Mouse (Mus musculus): ENCODE data around the gene Zeb2. TPM values are rescaled to one million over a fixed set of nuclear protein-coding genes. Genes with fewer than 3 reads are reported as not detected.

The Zeb2 gene
- polyA plus RNA-seq, 1 experiment from 2014 or later, result 49.0 TPM

DNA sequence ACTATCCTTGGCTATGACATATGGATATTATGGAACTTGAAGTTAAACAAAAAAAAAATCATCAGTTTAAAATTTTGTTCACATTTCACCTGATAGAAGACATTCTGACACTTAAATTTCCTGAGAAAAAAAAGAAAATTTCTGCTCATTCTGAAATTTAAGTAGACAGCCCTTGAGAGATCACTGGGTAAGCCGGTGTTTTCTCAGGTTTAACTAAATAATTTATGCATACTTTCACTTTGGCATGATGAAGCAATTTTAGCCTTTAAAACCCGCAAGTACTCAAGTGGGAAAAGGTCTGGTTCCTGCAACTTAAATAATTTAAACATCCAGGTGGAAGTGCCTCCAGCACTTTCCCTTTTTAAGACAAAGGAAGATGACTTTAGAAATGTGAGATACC, 65.9 kb downstream of the Zeb2 start:
- no peak for ATAC-seq (ENCODE audit: low read depth)
- Histone ChIP-seq H3K4me1 (ENCODE audit: control insufficient read depth, insufficient read depth, low read length) (peaks cover 25% of the 10 kb centered on the region; the same call in 1 of the 2 replicates), H3K4me2 (ENCODE audit: low read depth, low read length) (no peak overlapping the region), H3K27ac (replicated peaks; ENCODE audit: low read depth, low read length) (no peak overlapping the region), H3K9ac (ENCODE audit: low read depth, low read length) (no peak overlapping the region), H3K27me3 (replicated peaks; ENCODE audit: control insufficient read depth, insufficient read depth, low read length) (no peaks in the 10 kb centered on the region), H3K36me3 (ENCODE audit: control insufficient read depth, insufficient read depth, low read length) (no peaks in the 10 kb centered on the region), H3K4me3 (ENCODE audit: low read depth, low read length) (no peak overlapping the region), H3K9me3 (ENCODE audit: control insufficient read depth, low read length) (no peaks in the 10 kb centered on the region)
- no peak for DNase-seq (ENCODE audit: low spot score)
- 31% methylated on average over 2 of the region's 2 CpGs for whole genome bisulfite sequencing

DNA sequence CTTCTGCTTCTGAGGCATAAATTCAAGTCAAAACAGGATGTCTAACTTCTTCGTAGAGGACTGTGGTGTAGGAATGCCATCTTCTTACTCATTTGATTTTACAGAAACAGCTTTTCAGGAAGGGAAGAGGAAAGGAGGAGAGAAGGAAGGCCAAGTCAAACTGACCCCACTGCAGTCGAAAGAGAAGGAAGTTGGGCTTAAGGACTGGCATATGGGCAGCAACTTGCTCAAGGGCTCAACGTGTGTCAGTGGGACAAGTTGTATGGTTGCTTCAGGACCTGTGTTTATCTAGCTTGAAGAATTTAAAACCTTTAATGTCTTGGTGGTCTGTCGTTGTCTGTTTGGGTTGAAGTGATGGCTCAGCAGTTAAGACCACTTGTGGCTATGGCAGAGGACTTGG, 67.3 kb downstream of the Zeb2 start:
- 77% methylated on average over 4 of the region's 4 CpGs for WGBS
- Histone ChIP-seq H3K4me3 (ENCODE audit: low read depth, low read length) (no peak overlapping the region), H3K27me3 (replicated peaks; ENCODE audit: control insufficient read depth, insufficient read depth, low read length) (no peaks in the 10 kb centered on the region), H3K4me1 (ENCODE audit: control insufficient read depth, insufficient read depth, low read length) (peaks cover 35% of the 10 kb centered on the region), H3K4me2 (ENCODE audit: low read depth, low read length) (no peak overlapping the region), H3K9me3 (ENCODE audit: control insufficient read depth, low read length) (no peaks in the 10 kb centered on the region), H3K36me3 (ENCODE audit: control insufficient read depth, insufficient read depth, low read length) (0 out of 2 replicates have a peak, but pooled peaks cover 3% of the 10 kb centered on the region), H3K9ac (ENCODE audit: low read depth, low read length) (no peak overlapping the region), H3K27ac (replicated peaks; ENCODE audit: low read depth, low read length) (no peak overlapping the region)
- ATAC-seq (ENCODE audit: low read depth), result no peak
- no peak for DNase-seq (ENCODE audit: low spot score)

DNA sequence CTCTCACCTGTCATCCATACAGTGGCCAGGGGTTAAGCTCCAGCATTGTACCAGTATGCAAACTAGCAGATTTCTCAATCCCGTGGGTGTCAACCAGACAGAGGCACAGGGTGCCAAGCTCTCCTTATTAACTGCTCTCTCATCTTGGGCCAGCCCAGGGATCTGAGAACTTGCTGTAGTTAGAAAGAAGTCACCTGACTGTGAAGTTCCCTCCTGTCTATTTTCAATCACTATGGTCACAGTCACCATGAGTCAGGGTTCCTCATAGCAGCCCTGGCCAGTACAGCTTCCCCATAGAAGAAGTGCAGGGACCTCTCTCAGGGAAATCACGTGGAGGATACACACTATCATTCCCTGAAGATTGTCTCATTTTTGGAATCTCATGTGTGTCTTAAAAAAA, 67.9 kb downstream of the Zeb2 start:
- ATAC-seq (ENCODE audit: low read depth) (no peak), DNase-seq (ENCODE audit: low spot score) (no peak)
- Histone ChIP-seq H3K4me3 (ENCODE audit: low read depth, low read length) (no peak overlapping the region), H3K36me3 (ENCODE audit: control insufficient read depth, insufficient read depth, low read length) (0 out of 2 replicates have a peak, but pooled peaks cover 3% of the 10 kb centered on the region), H3K4me2 (ENCODE audit: low read depth, low read length) (no peak overlapping the region), H3K9ac (ENCODE audit: low read depth, low read length) (no peak overlapping the region), H3K27ac (replicated peaks; ENCODE audit: low read depth, low read length) (no peak overlapping the region), H3K27me3 (replicated peaks; ENCODE audit: control insufficient read depth, insufficient read depth, low read length) (no peaks in the 10 kb centered on the region), H3K9me3 (ENCODE audit: control insufficient read depth, low read length) (no peaks in the 10 kb centered on the region), H3K4me1 (ENCODE audit: control insufficient read depth, insufficient read depth, low read length) (peaks cover 40% of the 10 kb centered on the region)
- WGBS, result 60% methylated on average over 2 of the region's 2 CpGs

DNA sequence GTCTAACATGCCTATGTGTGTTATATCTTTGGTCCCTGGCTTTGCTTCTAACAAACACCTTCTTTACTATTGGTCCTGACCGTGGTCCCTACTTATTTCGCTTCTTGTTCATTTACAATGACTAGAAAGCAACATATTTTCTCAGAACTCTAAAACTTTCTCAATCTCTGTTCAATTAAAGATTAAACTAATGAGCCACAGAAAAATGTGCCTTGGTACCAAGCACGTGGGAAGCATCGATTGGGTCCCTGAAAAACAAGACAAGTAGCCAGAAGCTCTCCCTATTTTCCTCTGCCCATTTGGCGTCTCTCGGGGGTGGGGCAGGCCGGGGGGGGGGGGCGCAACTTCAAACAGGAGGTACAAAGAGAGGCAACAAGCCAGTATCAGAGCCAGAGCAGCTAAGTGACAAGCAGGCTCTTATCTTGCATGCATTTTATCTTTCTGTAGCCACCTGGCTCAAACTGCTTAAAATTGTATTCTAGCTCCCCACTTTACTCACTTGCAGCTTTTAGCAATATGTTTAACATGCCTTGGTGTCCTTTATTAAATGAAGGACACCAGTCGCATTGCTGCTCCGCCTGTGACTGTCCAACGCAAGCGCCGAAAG, 76.4 kb downstream of the Zeb2 start:
- no peaks in the 10 kb centered on the region for H3K36me3 ChIP-seq (ENCODE audit: control insufficient read depth, insufficient read depth, low read length)
- DNase-seq (ENCODE audit: low spot score) (no peak), ATAC-seq (ENCODE audit: low read depth) (no peak)
- WGBS, result 76% methylated on average over 13 of the region's 13 CpGs
- H3K9ac ChIP-seq (ENCODE audit: low read depth, low read length), result no peak overlapping the region
- H3K27ac ChIP-seq (replicated peaks; ENCODE audit: low read depth, low read length), result no peak overlapping the region
- H3K27me3 ChIP-seq (replicated peaks; ENCODE audit: control insufficient read depth, insufficient read depth, low read length), result no peaks in the 10 kb centered on the region
- no peaks in the 10 kb centered on the region for H3K9me3 ChIP-seq (ENCODE audit: control insufficient read depth, low read length)
- no peak overlapping the region for H3K4me2 ChIP-seq (ENCODE audit: low read depth, low read length)
- H3K4me3 ChIP-seq (ENCODE audit: low read depth, low read length), result no peak overlapping the region
- peaks cover 24% of the 10 kb centered on the region for H3K4me1 ChIP-seq (ENCODE audit: control insufficient read depth, insufficient read depth, low read length)

DNA sequence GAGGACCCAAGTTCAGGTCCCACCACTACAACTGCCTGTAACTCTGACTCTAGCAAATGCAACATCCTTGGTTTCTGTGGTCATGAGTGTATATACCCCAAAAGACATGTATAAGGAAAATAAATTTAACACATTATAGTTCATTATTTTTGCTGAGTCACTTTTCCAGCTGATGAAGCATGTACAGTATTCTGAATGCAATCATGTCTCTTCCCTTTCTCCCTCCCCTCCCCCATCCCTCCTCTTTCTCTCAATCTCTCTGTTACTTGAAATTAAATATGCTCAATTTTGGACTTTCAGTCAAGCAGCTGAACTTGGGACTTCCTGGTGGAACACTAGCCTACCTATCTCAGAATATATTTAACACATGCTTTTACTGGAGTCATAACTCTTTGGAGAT, 77.7 kb downstream of the Zeb2 start:
- ATAC-seq (ENCODE audit: low read depth) (no peak), DNase-seq (ENCODE audit: low spot score) (no peak)
- H3K9ac ChIP-seq (ENCODE audit: low read depth, low read length), result no peak overlapping the region
- no peak overlapping the region for H3K4me2 ChIP-seq (ENCODE audit: low read depth, low read length)
- no peak overlapping the region for H3K27ac ChIP-seq (replicated peaks; ENCODE audit: low read depth, low read length)
- no peaks in the 10 kb centered on the region for H3K36me3 ChIP-seq (ENCODE audit: control insufficient read depth, insufficient read depth, low read length)
- no peaks in the 10 kb centered on the region for H3K27me3 ChIP-seq (replicated peaks; ENCODE audit: control insufficient read depth, insufficient read depth, low read length)
- H3K4me1 ChIP-seq (ENCODE audit: control insufficient read depth, insufficient read depth, low read length), result peaks cover 13% of the 10 kb centered on the region
- no peaks in the 10 kb centered on the region for H3K9me3 ChIP-seq (ENCODE audit: control insufficient read depth, low read length)
- H3K4me3 ChIP-seq (ENCODE audit: low read depth, low read length), result no peak overlapping the region

DNA sequence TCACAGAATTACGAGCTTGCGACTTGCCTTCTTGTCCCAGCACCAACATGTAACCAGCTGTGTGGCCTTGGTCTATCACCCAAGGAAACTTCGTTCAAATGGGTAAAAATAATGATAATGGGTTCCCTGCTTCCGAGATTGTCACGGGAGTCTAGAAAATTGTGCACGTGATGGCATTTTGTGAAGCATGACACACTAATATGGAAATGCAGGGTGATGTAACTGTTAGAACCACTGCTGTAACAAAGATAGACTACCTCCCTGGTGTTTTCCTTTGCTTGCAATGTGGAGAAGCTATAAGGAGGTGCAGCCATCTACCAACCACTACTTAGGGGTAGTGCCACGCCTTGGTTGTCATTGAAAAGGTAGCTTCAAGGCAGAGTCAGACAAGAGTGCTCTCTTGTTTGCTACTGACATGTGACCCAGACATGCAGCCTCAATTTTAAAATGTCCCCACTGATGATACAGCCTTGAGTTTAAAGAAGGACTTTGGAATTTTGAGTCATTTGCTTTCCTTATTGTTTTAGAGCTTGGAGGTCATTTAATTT, 89.0 kb downstream of the Zeb2 start:
- no peak overlapping the region for H3K9ac ChIP-seq (ENCODE audit: low read depth, low read length)
- peaks cover 3% of the 10 kb centered on the region; the same call in 1 of the 2 replicates for H3K4me1 ChIP-seq (ENCODE audit: control insufficient read depth, insufficient read depth, low read length)
- DNase-seq (ENCODE audit: low spot score), result no peak
- no peak overlapping the region for H3K4me3 ChIP-seq (ENCODE audit: low read depth, low read length)
- H3K36me3 ChIP-seq (ENCODE audit: control insufficient read depth, insufficient read depth, low read length), result no peaks in the 10 kb centered on the region
- H3K4me2 ChIP-seq (ENCODE audit: low read depth, low read length), result no peak overlapping the region
- H3K27me3 ChIP-seq (replicated peaks; ENCODE audit: control insufficient read depth, insufficient read depth, low read length), result no peaks in the 10 kb centered on the region
- H3K27ac ChIP-seq (replicated peaks; ENCODE audit: low read depth, low read length), result no peak overlapping the region
- ATAC-seq (ENCODE audit: low read depth), result no peak
- H3K9me3 ChIP-seq (ENCODE audit: control insufficient read depth, low read length), result no peaks in the 10 kb centered on the region
- 78% methylated on average over 7 of the region's 7 CpGs for WGBS

DNA sequence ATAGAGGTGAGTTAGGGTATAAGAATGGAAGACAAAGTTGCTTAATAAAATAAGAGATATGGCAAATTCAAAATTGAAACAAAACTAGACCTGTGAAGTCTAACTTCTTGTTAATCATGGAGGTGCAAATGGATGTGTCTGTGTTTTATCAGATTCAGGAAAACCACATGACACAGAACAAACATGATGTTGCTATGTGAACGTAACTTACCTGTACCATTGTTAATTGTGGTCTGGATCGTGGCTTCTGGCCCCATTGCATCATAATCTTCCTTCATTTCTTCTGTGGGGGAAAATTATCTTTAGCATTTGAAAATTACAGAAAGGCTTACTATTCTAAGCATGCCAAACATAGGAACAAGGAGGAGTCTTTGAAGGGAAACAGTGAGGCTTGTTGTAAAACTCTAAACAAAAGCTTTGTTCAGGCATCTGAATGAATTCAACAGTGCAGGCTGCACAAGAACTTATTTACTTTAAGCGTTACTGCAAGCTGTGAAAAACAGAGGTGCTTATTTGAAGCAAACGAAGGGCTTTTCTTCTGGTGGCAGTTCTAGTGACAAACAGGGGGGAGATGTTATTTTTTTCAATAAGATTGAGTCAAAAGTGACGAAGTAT, 99.9 kb downstream of the Zeb2 start:
- ATAC-seq (ENCODE audit: low read depth) (no peak), DNase-seq (ENCODE audit: low spot score) (no peak)
- H3K4me2 ChIP-seq (ENCODE audit: low read depth, low read length), result no peak overlapping the region
- 73% methylated on average over 5 of the region's 5 CpGs for WGBS
- H3K36me3 ChIP-seq (ENCODE audit: control insufficient read depth, insufficient read depth, low read length), result peaks cover 34% of the 10 kb centered on the region
- no peak overlapping the region for H3K9ac ChIP-seq (ENCODE audit: low read depth, low read length)
- H3K4me1 ChIP-seq (ENCODE audit: control insufficient read depth, insufficient read depth, low read length), result no peaks in the 10 kb centered on the region
- no peaks in the 10 kb centered on the region for H3K9me3 ChIP-seq (ENCODE audit: control insufficient read depth, low read length)
- H3K27me3 ChIP-seq (replicated peaks; ENCODE audit: control insufficient read depth, insufficient read depth, low read length), result no peaks in the 10 kb centered on the region
- H3K4me3 ChIP-seq (ENCODE audit: low read depth, low read length), result no peak overlapping the region
- H3K27ac ChIP-seq (replicated peaks; ENCODE audit: low read depth, low read length), result no peak overlapping the region

DNA sequence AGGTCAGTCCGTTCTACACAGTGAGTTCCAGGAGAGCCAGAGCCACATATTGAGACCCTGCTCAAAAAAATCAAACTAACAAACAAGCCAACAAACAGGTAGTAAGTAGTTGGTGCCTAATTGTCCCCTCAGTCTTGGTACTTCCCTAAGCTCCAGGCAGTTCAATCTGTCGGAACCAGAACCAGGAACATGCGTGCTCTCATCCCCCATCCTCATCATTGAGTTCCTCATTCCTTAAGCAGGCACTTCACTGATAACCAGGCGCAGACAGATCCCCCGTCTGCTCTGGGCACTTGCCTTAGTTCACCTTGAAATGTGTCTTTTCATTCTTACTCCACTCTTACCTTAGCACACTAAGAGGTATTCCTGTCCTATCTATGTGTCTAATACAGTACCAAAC, 103.9 kb downstream of the Zeb2 start:
- ATAC-seq (ENCODE audit: low read depth), result no peak
- Histone ChIP-seq H3K36me3 (ENCODE audit: control insufficient read depth, insufficient read depth, low read length) (peaks cover 25% of the 10 kb centered on the region), H3K9ac (ENCODE audit: low read depth, low read length) (no peak overlapping the region), H3K4me2 (ENCODE audit: low read depth, low read length) (no peak overlapping the region), H3K4me3 (ENCODE audit: low read depth, low read length) (no peak overlapping the region), H3K27ac (replicated peaks; ENCODE audit: low read depth, low read length) (no peak overlapping the region), H3K9me3 (ENCODE audit: control insufficient read depth, low read length) (no peaks in the 10 kb centered on the region), H3K4me1 (ENCODE audit: control insufficient read depth, insufficient read depth, low read length) (no peaks in the 10 kb centered on the region), H3K27me3 (replicated peaks; ENCODE audit: control insufficient read depth, insufficient read depth, low read length) (no peaks in the 10 kb centered on the region)
- WGBS, result 95% methylated on average over 5 of the region's 5 CpGs
- DNase-seq (ENCODE audit: low spot score), result no peak

DNA sequence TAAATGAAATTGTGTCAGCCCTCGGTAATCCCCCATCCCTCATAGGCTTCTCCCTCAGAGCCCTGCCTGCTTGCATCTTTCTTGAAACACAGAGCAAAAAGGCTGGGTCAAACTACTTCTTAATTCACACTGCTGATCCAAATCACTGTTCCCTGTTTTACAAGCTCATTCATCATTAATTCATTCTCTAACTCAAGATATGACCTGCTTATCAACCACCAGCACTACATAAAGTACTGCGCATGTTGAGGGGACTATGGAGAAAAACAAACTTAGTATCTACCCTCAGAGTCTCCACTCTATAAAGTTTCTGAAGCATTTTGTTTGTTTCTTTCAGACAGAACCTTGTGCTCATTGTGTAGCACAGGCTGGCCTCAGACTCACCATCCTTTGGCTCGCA, 104.5 kb downstream of the Zeb2 start:
- no peaks in the 10 kb centered on the region for H3K27me3 ChIP-seq (replicated peaks; ENCODE audit: control insufficient read depth, insufficient read depth, low read length)
- H3K4me3 ChIP-seq (ENCODE audit: low read depth, low read length), result no peak overlapping the region
- H3K36me3 ChIP-seq (ENCODE audit: control insufficient read depth, insufficient read depth, low read length), result peaks cover 25% of the 10 kb centered on the region
- no peak for DNase-seq (ENCODE audit: low spot score)
- ATAC-seq (ENCODE audit: low read depth), result no peak
- no peak overlapping the region for H3K4me2 ChIP-seq (ENCODE audit: low read depth, low read length)
- no peak overlapping the region for H3K9ac ChIP-seq (ENCODE audit: low read depth, low read length)
- H3K9me3 ChIP-seq (ENCODE audit: control insufficient read depth, low read length), result no peaks in the 10 kb centered on the region
- no peak overlapping the region for H3K27ac ChIP-seq (replicated peaks; ENCODE audit: low read depth, low read length)
- 90% methylated on average over 3 of the region's 3 CpGs for WGBS
- H3K4me1 ChIP-seq (ENCODE audit: control insufficient read depth, insufficient read depth, low read length), result no peaks in the 10 kb centered on the region
